In genomic region chr17:26314291-26314690, GRCm38 (mm10) we compare ENCODE assay signal across 9 mouse cellular contexts.
DNase-seq lines count a peak whose midpoint lies in the region; ATAC-seq and TF ChIP-seq lines count a peak whose summit lies in the region.
"Had no signal": no experiment of that assay in that cellular context is flagged by ENCODE, and none has a peak within 500 bp of the region (broad histone marks: within the 10 kb centered on the region; RNA-seq: fewer than 3 reads in every experiment).

No protein-coding gene starts in this region.

- TF ChIP-seq CTCF in thymus, adult 2 months (IDR thresholded peaks at IDR 0.05; ENCODE audit: borderline replicate concordance, control insufficient read depth, extremely low read depth, insufficient read depth, low read length, poor library complexity): no peak

- H3K36me3 ChIP-seq in heart, embryonic 11.5 days (ENCODE audit: control insufficient read depth, insufficient read depth, low read length): no peaks in the 10 kb centered on the region
- H3K36me3 ChIP-seq in thymus, adult 2 months (ENCODE audit: control insufficient read depth, insufficient read depth, low read length): no peaks in the 10 kb centered on the region
- H3K36me3 ChIP-seq: neural tube, embryonic 12.5 days had no signal

- WGBS in heart, embryonic 11.5 days (ENCODE audit: insufficient replicate concordance): 10% methylated on average over 6 of the region's 6 CpGs
- 18% methylated on average over 6 of the region's 6 CpGs for WGBS in thymus, adult 2 months

- TF ChIP-seq POLR2A in thymus, adult 2 months (IDR thresholded peaks at IDR 0.05; ENCODE audit: control insufficient read depth, extremely low read depth, insufficient read depth, low read length, poor library complexity): no peak

- intact Hi-C loops in left cerebral cortex, postnatal 4 days (cut with DNase I): loop anchor here (2.0 to 10.0 kb wide), 2 partner anchors 111 to 139 kb away; no protein-coding TSS in a partner anchor

- ATAC-seq in heart, embryonic 11.5 days (replicated peaks; ENCODE audit: insufficient number of reproducible peaks, low FRiP score, low TSS enrichment): no peak

- no peak overlapping the region for H3K27ac ChIP-seq in heart, embryonic 11.5 days (ENCODE audit: low read depth, low read length)
- H3K27ac ChIP-seq in thymus, adult 2 months (ENCODE audit: control insufficient read depth, insufficient read depth, low read length): no peak overlapping the region
- H3K27ac ChIP-seq: neural tube, embryonic 12.5 days had no signal

- no peak overlapping the region for H3K4me2 ChIP-seq in heart, embryonic 11.5 days
- H3K4me2 ChIP-seq: neural tube, embryonic 12.5 days had no signal

- H3K27me3 ChIP-seq in heart, embryonic 11.5 days (ENCODE audit: control insufficient read depth, insufficient read depth, low read length): peaks cover 4% of the 10 kb centered on the region; the same call in 1 of the 2 replicates
- H3K27me3 ChIP-seq in thymus, adult 2 months (ENCODE audit: control insufficient read depth, insufficient read depth, low read length): no peaks in the 10 kb centered on the region

- peak; percentile 95 for DNase-seq in heart, adult 11 months
- peak; percentile 16 for DNase-seq in c-Kit-positive CD71-positive TER-119-negative erythroid progenitor cells, embryonic 14.5 days (ENCODE audit: low read depth)
- peak; percentile 73 to 74 for DNase-seq in frontal cortex, postnatal 25 days (ENCODE audit: low spot score in 2 of 2)
- DNase-seq in kidney, adult 18-20 months: peak; percentile 86
- DNase-seq in left cerebral cortex, postnatal 4 days: peak; percentile 85
- peak; percentile 21 for DNase-seq in ovary, adult 18-20 months (ENCODE audit: low spot score)
- DNase-seq in thymus, adult 2 months: peak; percentile 64

- H3K4me1 ChIP-seq in heart, embryonic 11.5 days (ENCODE audit: control insufficient read depth, insufficient read depth, low read length): no peaks in the 10 kb centered on the region
- no peaks in the 10 kb centered on the region for H3K4me1 ChIP-seq in thymus, adult 2 months (replicated peaks; ENCODE audit: control insufficient read depth, insufficient read depth, low read length)
- H3K4me1 ChIP-seq: neural tube, embryonic 12.5 days had no signal

- H3K9me3 ChIP-seq in heart, embryonic 11.5 days (replicated peaks; ENCODE audit: control insufficient read depth, low read length): no peaks in the 10 kb centered on the region
- H3K9me3 ChIP-seq: neural tube, embryonic 12.5 days had no signal

- no peak overlapping the region for H3K4me3 ChIP-seq in heart, embryonic 11.5 days (ENCODE audit: low read depth, low read length)
- no peak overlapping the region for H3K4me3 ChIP-seq in thymus, adult 2 months (ENCODE audit: control insufficient read depth, insufficient read depth, low read length)
- H3K4me3 ChIP-seq: neural tube, embryonic 12.5 days had no signal

- no peak overlapping the region for H3K9ac ChIP-seq in heart, embryonic 11.5 days (ENCODE audit: low read depth, low read length)
- H3K9ac ChIP-seq: neural tube, embryonic 12.5 days had no signal

Comparison
In these comparisons a context has a peak if more than half of its experiments do, and no peak if none do; other contexts are left out.
1. DNase-seq: peak in every context shown above with its lines; median percentile 95 in heart, adult 11 months; 86 in kidney, adult 18-20 months; 85 in left cerebral cortex, postnatal 4 days; 74 in frontal cortex, postnatal 25 days; 64 in thymus, adult 2 months; 21 in ovary, adult 18-20 months; 16 in c-Kit-positive CD71-positive TER-119-negative erythroid progenitor cells, embryonic 14.5 days.